Mouse (Mus musculus) kidney, adult 2 months (tissue): ENCODE measurements around the gene Mogat1.

Experiments
- CTCF ChIP-seq: fragments of 200-500 bp; conservative IDR thresholded peaks from 2 replicates; pipeline ENCODE4 v1.5.1; 2011; ENCODE audit warnings: low read depth, mild to moderate bottlenecking, control low read depth, low read length, moderate library complexity, mixed read lengths; ENCODE audit not compliant: insufficient read depth, insufficient read length
- POLR2A ChIP-seq: fragments of 200-500 bp; IDR thresholded peaks from one replicate; pipeline ENCODE4 v1.6.1; 2011; ENCODE audit warnings: low read depth, low read length, control low read depth

- TF ChIP-seq POLR2A (no peak), CTCF (no peak)
Observed at GRCm38 (mm10) chr1:78510862-78511261, at the start of gene Mogat1.
